Mouse (Mus musculus): Measurements from ENCODE around the gene Trim2. TPM values are rescaled to one million over a fixed set of nuclear protein-coding genes. Genes with fewer than 3 reads are reported as not detected.
A peak's percentile ranks its signal among the peaks of the same experiment; 100 is the strongest.

The Trim2 gene
- polyA plus RNA-seq, 1 experiment from 2014 or later, result 7.9 TPM

GRCm38 (mm10) chr3:84204640-84205039 is 102.0 kb downstream of the Trim2 start:
- Histone ChIP-seq H3K4me3 (no peak overlapping the region), H3K9me3 (replicated peaks) (no peaks in the 10 kb centered on the region), H3K27ac (no peak overlapping the region), H3K27me3 (no peaks in the 10 kb centered on the region), H3K9ac (no peak overlapping the region), H3K4me2 (no peak overlapping the region), H3K4me1 (replicated peaks) (0 out of 2 replicates have a peak, but pooled peaks cover 5% of the 10 kb centered on the region), H3K36me3 (no peaks in the 10 kb centered on the region)
- 79% methylated on average over 5 of the region's 5 CpGs for WGBS
- ATAC-seq (replicated peaks; ENCODE audit: insufficient number of reproducible peaks, insufficient read depth, low FRiP score, low read depth), result no peak

- Histone ChIP-seq H3K36me3 (no peaks in the 10 kb centered on the region), H3K4me2 (no peak overlapping the region), H3K27me3 (no peaks in the 10 kb centered on the region), H3K4me1 (replicated peaks) (0 out of 2 replicates have a peak, but pooled peaks cover 5% of the 10 kb centered on the region), H3K9me3 (replicated peaks) (no peaks in the 10 kb centered on the region), H3K27ac (no peak overlapping the region), H3K9ac (no peak overlapping the region), H3K4me3 (no peak overlapping the region)
- ATAC-seq (replicated peaks; ENCODE audit: insufficient number of reproducible peaks, insufficient read depth, low FRiP score, low read depth), result no peak
- 74% methylated on average over 13 of the region's 13 CpGs for WGBS
Observed at GRCm38 (mm10) chr3:84200559-84201420, 105.9 kb downstream of the Trim2 start.

- H3K9me3 ChIP-seq (replicated peaks), result no peaks in the 10 kb centered on the region
Observed at GRCm38 (mm10) chr3:84199516-84199915, 107.2 kb downstream of the Trim2 start.

GRCm38 (mm10) chr3:84198229-84198628 is 108.4 kb downstream of the Trim2 start:
- no peak overlapping the region for H3K9ac ChIP-seq
- H3K4me1 ChIP-seq (replicated peaks), result 0 out of 2 replicates have a peak, but pooled peaks cover 5% of the 10 kb centered on the region
- WGBS, result 91% methylated on average over 3 of the region's 3 CpGs
- no peak for ATAC-seq (replicated peaks; ENCODE audit: insufficient number of reproducible peaks, insufficient read depth, low FRiP score, low read depth)
- no peak overlapping the region for H3K27ac ChIP-seq
- H3K4me2 ChIP-seq, result no peak overlapping the region
- H3K9me3 ChIP-seq (replicated peaks), result no peaks in the 10 kb centered on the region
- H3K36me3 ChIP-seq, result no peaks in the 10 kb centered on the region
- no peaks in the 10 kb centered on the region for H3K27me3 ChIP-seq
- H3K4me3 ChIP-seq, result no peak overlapping the region

More at GRCm38 (mm10) chr3:84199516-84199915, 107.2 kb downstream of the Trim2 start:
- Histone ChIP-seq H3K27ac (no peak overlapping the region), H3K4me1 (replicated peaks) (0 out of 2 replicates have a peak, but pooled peaks cover 5% of the 10 kb centered on the region), H3K27me3 (no peaks in the 10 kb centered on the region), H3K9ac (no peak overlapping the region), H3K4me3 (no peak overlapping the region), H3K4me2 (no peak overlapping the region), H3K36me3 (no peaks in the 10 kb centered on the region)
- no peak for ATAC-seq (replicated peaks; ENCODE audit: insufficient number of reproducible peaks, insufficient read depth, low FRiP score, low read depth)
- WGBS, result 92% methylated on average over 9 of the region's 9 CpGs

- no peaks in the 10 kb centered on the region for H3K9me3 ChIP-seq (replicated peaks)
- H3K9ac ChIP-seq, result no peak overlapping the region
- no peak overlapping the region for H3K4me2 ChIP-seq
- 57% methylated on average over 4 of the region's 4 CpGs for WGBS
- no peak for ATAC-seq (replicated peaks; ENCODE audit: insufficient number of reproducible peaks, insufficient read depth, low FRiP score, low read depth)
- H3K36me3 ChIP-seq, result no peaks in the 10 kb centered on the region
- H3K27ac ChIP-seq, result no peak overlapping the region
- H3K4me1 ChIP-seq (replicated peaks), result peaks cover 16% of the 10 kb centered on the region; the same call in 1 of the 2 replicates
- H3K4me3 ChIP-seq, result no peak overlapping the region
- 0 out of 2 replicates have a peak, but pooled peaks cover 3% of the 10 kb centered on the region for H3K27me3 ChIP-seq
Observed at GRCm38 (mm10) chr3:84193881-84194280, 112.8 kb downstream of the Trim2 start.

- H3K9me3 ChIP-seq (replicated peaks), result no peaks in the 10 kb centered on the region
- peak; percentile 44; the same call in 1 of the 2 replicates for ATAC-seq (replicated peaks; ENCODE audit: insufficient number of reproducible peaks, insufficient read depth, low FRiP score, low read depth)
- peak overlapping the region; percentile 54 for H3K27ac ChIP-seq
- H3K27me3 ChIP-seq, result 0 out of 2 replicates have a peak, but pooled peaks cover 3% of the 10 kb centered on the region
- no peaks in the 10 kb centered on the region for H3K36me3 ChIP-seq
- WGBS, result 40% methylated on average over 21 of the region's 21 CpGs
- peak overlapping the region; percentile 68 for H3K4me2 ChIP-seq
- H3K4me1 ChIP-seq (replicated peaks), result peaks cover 17% of the 10 kb centered on the region; the same call in 1 of the 2 replicates
- H3K4me3 ChIP-seq, result peak overlapping the region; percentile 58
- peak overlapping the region; percentile 56 for H3K9ac ChIP-seq
Observed at GRCm38 (mm10) chr3:84191141-84191881, 115.4 kb downstream of the Trim2 start.

- Histone ChIP-seq H3K27me3 (0 out of 2 replicates have a peak, but pooled peaks cover 3% of the 10 kb centered on the region), H3K9ac (peak overlapping the region; percentile 56), H3K4me2 (peak overlapping the region; percentile 68), H3K36me3 (no peaks in the 10 kb centered on the region), H3K4me3 (peak overlapping the region; percentile 58), H3K4me1 (replicated peaks) (peaks cover 17% of the 10 kb centered on the region; the same call in 1 of the 2 replicates), H3K27ac (peak overlapping the region; percentile 54), H3K9me3 (replicated peaks) (no peaks in the 10 kb centered on the region)
- WGBS, result 2% methylated on average over 41 of the region's 41 CpGs
- peak; percentile 45 for ATAC-seq (replicated peaks; ENCODE audit: insufficient number of reproducible peaks, insufficient read depth, low FRiP score, low read depth)
Observed at GRCm38 (mm10) chr3:84190513-84191061, 116.1 kb downstream of the Trim2 start.

- 0 out of 2 replicates have a peak, but pooled peaks cover 3% of the 10 kb centered on the region for H3K27me3 ChIP-seq
- ATAC-seq (replicated peaks; ENCODE audit: insufficient number of reproducible peaks, insufficient read depth, low FRiP score, low read depth), result no peak
- H3K4me1 ChIP-seq (replicated peaks), result peaks cover 17% of the 10 kb centered on the region; the same call in 1 of the 2 replicates
- H3K9me3 ChIP-seq (replicated peaks), result no peaks in the 10 kb centered on the region
- no peaks in the 10 kb centered on the region for H3K36me3 ChIP-seq
- 37% methylated on average over 10 of the region's 10 CpGs for WGBS
- H3K4me3 ChIP-seq, result peak overlapping the region; percentile 58
- H3K4me2 ChIP-seq, result peak overlapping the region; percentile 68
- no peak overlapping the region for H3K27ac ChIP-seq
- H3K9ac ChIP-seq, result peak overlapping the region; percentile 56
Observed at GRCm38 (mm10) chr3:84189629-84190173, 117.0 kb downstream of the Trim2 start.

- H3K27me3 ChIP-seq, result no peaks in the 10 kb centered on the region
- no peak overlapping the region for H3K4me2 ChIP-seq
- H3K27ac ChIP-seq, result no peak overlapping the region
- no peaks in the 10 kb centered on the region for H3K4me1 ChIP-seq (replicated peaks)
- no peaks in the 10 kb centered on the region for H3K36me3 ChIP-seq
- ATAC-seq (replicated peaks; ENCODE audit: insufficient number of reproducible peaks, insufficient read depth, low FRiP score, low read depth), result no peak
- H3K4me3 ChIP-seq, result no peak overlapping the region
- no peak overlapping the region for H3K9ac ChIP-seq
- 59% methylated on average over 4 of the region's 4 CpGs for WGBS
- H3K9me3 ChIP-seq (replicated peaks), result no peaks in the 10 kb centered on the region
Observed at GRCm38 (mm10) chr3:84181717-84182116, 125.0 kb downstream of the Trim2 start.

GRCm38 (mm10) chr3:84181102-84181501 is 125.6 kb downstream of the Trim2 start:
- ATAC-seq (replicated peaks; ENCODE audit: insufficient number of reproducible peaks, insufficient read depth, low FRiP score, low read depth), result no peak
- no peaks in the 10 kb centered on the region for H3K27me3 ChIP-seq
- H3K9me3 ChIP-seq (replicated peaks), result no peaks in the 10 kb centered on the region
- no peaks in the 10 kb centered on the region for H3K36me3 ChIP-seq
- no peak overlapping the region for H3K9ac ChIP-seq
- no peaks in the 10 kb centered on the region for H3K4me1 ChIP-seq (replicated peaks)
- no peak overlapping the region for H3K4me3 ChIP-seq
- H3K27ac ChIP-seq, result no peak overlapping the region
- WGBS, result 45% methylated on average over 8 of the region's 8 CpGs
- H3K4me2 ChIP-seq, result no peak overlapping the region

GRCm38 (mm10) chr3:84180304-84180703 is 126.4 kb downstream of the Trim2 start:
- Histone ChIP-seq H3K27ac (no peak overlapping the region), H3K4me2 (no peak overlapping the region), H3K27me3 (no peaks in the 10 kb centered on the region), H3K36me3 (no peaks in the 10 kb centered on the region), H3K9me3 (replicated peaks) (no peaks in the 10 kb centered on the region), H3K9ac (no peak overlapping the region), H3K4me3 (no peak overlapping the region), H3K4me1 (replicated peaks) (no peaks in the 10 kb centered on the region)
- 75% methylated on average over 2 of the region's 2 CpGs for WGBS
- ATAC-seq (replicated peaks; ENCODE audit: insufficient number of reproducible peaks, insufficient read depth, low FRiP score, low read depth), result no peak
